Mouse (Mus musculus) heart, adult 2 months (tissue): Measurements from ENCODE around the gene Srsf5. TPM values are rescaled to one million over a fixed set of nuclear protein-coding genes. Genes with fewer than 3 reads are reported as not detected.

Experiments used
- DNase-seq, 2 experiments: peaks; one replicate each; pipeline ENCODE4 v3.0.0; 2021
- H3K27ac ChIP-seq: fragments of 200-600 bp; 2 replicates; pipeline ENCODE4 v1.8.1; 2022
- H3K27me3 ChIP-seq: fragments of 200-500 bp; 2 replicates; pipeline ENCODE4 v1.6.1; 2012; ENCODE audit warnings: mild to moderate bottlenecking, low read length, inconsistent platforms, mixed read lengths; ENCODE audit not compliant: control insufficient read depth, insufficient read depth
- H3K36me3 ChIP-seq: fragments of 200-500 bp; 2 replicates; pipeline ENCODE4 v1.6.1; 2012; ENCODE audit warnings: low read length, inconsistent platforms; ENCODE audit not compliant: control insufficient read depth, insufficient read depth
- H3K4me1 ChIP-seq: fragments of 200-500 bp; 2 replicates; pipeline ENCODE4 v1.6.1; 2011; ENCODE audit warnings: low read length; ENCODE audit not compliant: control insufficient read depth, insufficient read depth
- H3K4me3 ChIP-seq: fragments of 200-600 bp; 2 replicates; pipeline ENCODE4 v1.8.1; 2022
- H3K79me2 ChIP-seq: fragments of 200-500 bp; replicated peaks from 2 replicates; pipeline ENCODE4 v1.6.1; 2012; ENCODE audit warnings: mild to moderate bottlenecking, inconsistent platforms, low read length, moderate library complexity, mixed read lengths; ENCODE audit not compliant: control insufficient read depth, insufficient read depth
- H3K9ac ChIP-seq: fragments of 200-500 bp; 2 replicates; pipeline ENCODE4 v1.6.1; 2012; ENCODE audit warnings: low read depth, mild to moderate bottlenecking, control low read depth, inconsistent platforms, low read length, mixed read lengths
- CTCF ChIP-seq: fragments of 200-600 bp; IDR thresholded peaks from 2 replicates; pipeline ENCODE4 v1.8.1; 2022; ENCODE audit warnings: antibody characterized with exemption, mild to moderate bottlenecking, moderate library complexity
- EP300 ChIP-seq: fragments of 200-500 bp; IDR thresholded peaks from 2 replicates; pipeline ENCODE4 v1.6.1; 2011; ENCODE audit warnings: low read depth, low read length, control low read depth; ENCODE audit not compliant: insufficient read depth
- POLR2A ChIP-seq: fragments of 200-500 bp; IDR thresholded peaks from 2 replicates; pipeline ENCODE4 v1.6.1; 2011; ENCODE audit warnings: mild to moderate bottlenecking, low read depth, low read length, control low read depth; ENCODE audit not compliant: insufficient read depth
- WGBS: fragments of 180-500 bp; shearing (Covaris S2); methylation state at CpG from one replicate; pipeline ENCODE4 v1.1.7; 2018; 5-methylcytosine and 5-hydroxymethylcytosine counted together
- intact Hi-C: fragments of 180-260 bp; cut with DNase I; formaldehyde crosslinking; loops from one replicate; pipeline ENCODE4 v1.15.1; 2025
- polyA plus RNA-seq: library from polyadenylated mRNA; depleted of rRNA; stranded (reverse); fragments of >200 nt; gene quantifications from 2 replicates; pipeline ENCODE4 v1.2.3, GENCODE M21; 2012; rRNA removed
- total RNA-seq, 2 experiments: library from RNA; stranded (reverse); gene quantifications; 2 replicates each; pipeline ENCODE4 v1.2.3; 2021

Gene Srsf5
- total and polyA plus RNA-seq, 3 experiments, result 115 to 217 (median 126) TPM

DNA sequence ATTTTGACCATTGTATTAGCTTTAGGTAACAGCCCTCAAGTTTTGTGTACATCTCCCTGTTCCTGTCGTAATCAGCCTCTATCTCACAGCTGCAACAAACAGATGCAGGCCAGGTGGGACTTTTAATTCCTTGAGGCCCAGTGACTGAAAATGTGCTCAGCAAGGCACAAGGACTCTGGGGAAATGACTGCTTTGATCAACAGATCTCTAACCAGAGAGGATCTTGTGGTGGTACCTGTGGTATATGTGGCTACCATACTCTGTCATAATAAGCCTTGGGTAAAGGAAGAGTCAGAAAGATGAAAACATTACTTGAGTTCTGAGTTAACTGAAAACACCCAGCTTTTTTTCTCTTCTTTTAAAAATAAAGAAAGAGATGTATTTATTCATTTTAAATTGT lies 48.5 kb downstream of the Srsf5 start:
- Histone ChIP-seq H3K27me3 (0 out of 2 replicates have a peak, but pooled peaks cover 3% of the 10 kb centered on the region), H3K4me3 (no peak overlapping the region), H3K79me2 (no peaks in the 10 kb centered on the region), H3K9ac (no peak overlapping the region), H3K36me3 (no peaks in the 10 kb centered on the region), H3K4me1 (no peaks in the 10 kb centered on the region), H3K27ac (no peak overlapping the region)
- WGBS, result 82% methylated on average over 1 of the region's 1 CpGs
- DNase-seq, result no peak
- TF ChIP-seq EP300, result no peak
- TF ChIP-seq POLR2A, result no peak
- TF ChIP-seq CTCF, result no peak
- intact Hi-C loops, result no loop called here

DNA sequence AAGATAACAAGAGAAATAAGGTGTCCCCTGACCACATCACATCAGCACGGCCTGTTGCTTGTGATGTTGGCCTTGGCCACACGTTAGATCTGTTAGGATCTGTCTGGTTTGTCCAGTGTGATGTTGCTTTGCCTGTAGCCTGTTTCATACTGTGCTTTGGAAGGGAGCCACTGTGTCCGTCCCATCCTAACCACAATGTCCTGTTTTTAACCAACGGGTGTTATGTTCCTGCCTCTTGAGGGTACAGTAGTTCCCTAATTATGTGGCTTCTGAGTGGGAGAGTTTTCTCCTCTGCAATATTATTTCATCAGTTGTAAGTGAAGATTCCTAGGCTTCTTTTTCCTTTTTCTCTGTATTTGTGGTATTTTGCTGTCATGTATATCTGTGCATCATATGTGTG lies 50.0 kb downstream of the Srsf5 start:
- Histone ChIP-seq H3K9ac (no peak overlapping the region), H3K36me3 (no peaks in the 10 kb centered on the region), H3K27me3 (0 out of 2 replicates have a peak, but pooled peaks cover 3% of the 10 kb centered on the region), H3K27ac (no peak overlapping the region), H3K4me3 (no peak overlapping the region), H3K4me1 (no peaks in the 10 kb centered on the region), H3K79me2 (no peaks in the 10 kb centered on the region)
- TF ChIP-seq CTCF, result no peak
- no peak for TF ChIP-seq POLR2A
- TF ChIP-seq EP300, result no peak
- 85% methylated on average over 4 of the region's 4 CpGs for WGBS
- intact Hi-C loops, result no loop called here
- DNase-seq, result no peak

DNA sequence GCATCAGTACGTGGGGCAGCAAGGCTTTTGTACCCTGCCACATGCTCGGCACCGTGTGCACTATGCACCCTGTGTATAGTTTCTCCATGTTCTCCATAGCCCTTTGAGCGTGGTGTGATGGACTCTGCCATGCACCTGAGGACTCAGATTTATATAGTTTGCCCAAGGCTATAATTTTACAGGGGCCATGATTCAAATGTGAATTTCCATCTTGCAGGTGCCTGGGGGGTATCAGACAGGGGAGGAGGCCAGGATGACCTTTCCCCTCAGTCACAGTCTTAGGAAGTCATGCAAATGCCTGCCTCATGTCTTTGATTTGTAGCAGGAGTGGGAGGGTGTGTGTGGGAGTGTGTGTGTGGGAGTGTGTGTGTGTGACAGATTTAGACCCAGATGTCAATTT lies 52.3 kb downstream of the Srsf5 start:
- Histone ChIP-seq H3K4me1 (no peaks in the 10 kb centered on the region), H3K27me3 (0 out of 2 replicates have a peak, but pooled peaks cover 3% of the 10 kb centered on the region), H3K79me2 (no peaks in the 10 kb centered on the region), H3K4me3 (no peak overlapping the region), H3K36me3 (no peaks in the 10 kb centered on the region), H3K27ac (no peak overlapping the region), H3K9ac (no peak overlapping the region)
- no peak for DNase-seq
- intact Hi-C loops, result no loop called here
- 85% methylated on average over 4 of the region's 4 CpGs for WGBS
- no peak for TF ChIP-seq POLR2A
- TF ChIP-seq CTCF, result no peak
- TF ChIP-seq EP300, result no peak

DNA sequence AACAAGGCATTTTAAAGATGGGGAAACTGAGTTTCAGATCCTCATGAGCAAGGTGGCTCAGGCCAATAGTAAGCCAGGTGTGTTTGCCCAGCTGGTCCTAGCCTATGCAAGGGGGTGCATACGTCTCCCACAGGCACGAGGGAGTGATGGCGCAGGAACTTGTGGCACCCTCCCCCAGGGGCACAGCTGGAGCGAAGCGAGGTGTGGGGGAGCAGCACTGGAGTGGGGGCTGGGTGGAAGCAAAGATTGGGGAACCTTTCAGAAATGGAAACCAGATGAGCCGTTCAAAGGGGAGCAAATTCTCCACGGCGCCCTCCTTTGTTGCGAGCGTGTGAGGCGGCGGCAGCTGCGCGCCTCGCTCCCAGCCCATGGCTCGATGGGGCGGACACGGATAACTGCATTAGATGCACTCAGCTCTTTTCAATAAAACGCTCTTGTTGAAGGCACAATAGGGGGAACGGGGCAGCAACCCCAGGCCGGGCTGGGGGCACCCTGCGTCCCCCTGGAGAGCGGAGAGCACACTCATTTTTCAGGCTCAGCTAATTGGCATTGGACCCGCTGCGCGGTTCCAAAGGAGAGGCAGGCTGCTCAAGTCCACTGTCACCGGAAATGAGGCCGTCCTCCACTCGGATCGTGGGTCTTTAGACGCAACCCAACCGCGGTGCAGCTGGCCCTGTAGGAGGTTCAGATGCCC lies 53.4 kb downstream of the Srsf5 start:
- no peak for DNase-seq
- no peaks in the 10 kb centered on the region for H3K36me3 ChIP-seq
- H3K4me3 ChIP-seq, result no peak overlapping the region
- 0 out of 2 replicates have a peak, but pooled peaks cover 3% of the 10 kb centered on the region for H3K27me3 ChIP-seq
- no peak overlapping the region for H3K27ac ChIP-seq
- TF ChIP-seq CTCF (no peak), POLR2A (no peak), EP300 (no peak)
- no peaks in the 10 kb centered on the region for H3K79me2 ChIP-seq
- intact Hi-C loops, result no loop called here
- H3K9ac ChIP-seq, result no peak overlapping the region
- 9% methylated on average over 33 of the region's 33 CpGs for WGBS
- H3K4me1 ChIP-seq, result no peaks in the 10 kb centered on the region

Other genes starting within 250 kb of the Srsf5 start
- gene Ccdc177, start 184.8 kb upstream of the Srsf5 start, total RNA-seq, result under 1 TPM in 1 of 2 experiments, not detected in 1; 0.05 TPM
- not detected in 2 replicates for gene Ccdc177, start 184.8 kb upstream of the Srsf5 start, polyA plus RNA-seq
- gene Susd6, start 155.0 kb upstream of the Srsf5 start, total RNA-seq, result 10 to 100 TPM; 67.4 to 78.6 TPM
- 50.1 and 75.8 TPM in 2 replicates for gene Susd6, start 155.0 kb upstream of the Srsf5 start, polyA plus RNA-seq
- not detected for gene Slc10a1, start 23.2 kb downstream of the Srsf5 start, total RNA-seq
- gene Slc10a1, start 23.2 kb downstream of the Srsf5 start, polyA plus RNA-seq, result 0.61 TPM in 1 of 2 replicates, not detected in the other
- 1 to 10 TPM; 4.8 to 6.2 TPM for gene Smoc1, start 81.3 kb downstream of the Srsf5 start, total RNA-seq
- gene Smoc1, start 81.3 kb downstream of the Srsf5 start, polyA plus RNA-seq, result 6.9 and 8.0 TPM in 2 replicates